Mouse (Mus musculus) midbrain, postnatal 0 days (tissue): ENCODE data around the gene Snta1. TPM values are rescaled to one million over a fixed set of nuclear protein-coding genes. Genes with fewer than 3 reads are reported as not detected.
A peak's percentile ranks its signal among the peaks of the same experiment; 100 is the strongest.

ENCODE experiments used
- ATAC-seq: fragments of 200-750 bp; cut with Nextera tagmentation; 2 replicates; pipeline ENCODE4 v1.8.0; 2017; ENCODE audit warnings: moderate number of reproducible peaks, mild to moderate bottlenecking, moderate TSS enrichment, moderate library complexity; ENCODE audit not compliant: low FRiP score
- DNase-seq: peaks from one replicate; pipeline ENCODE4 v3.0.0-alpha.2; 2015; ENCODE audit warnings: low spot score
- H3K27ac ChIP-seq: fragments of 300-500 bp; sonication (generic); 2 replicates; pipeline ENCODE4 v1.5.1; 2014; ENCODE audit warnings: low read depth, mild to moderate bottlenecking, low read length, mixed read lengths
- H3K27me3 ChIP-seq: fragments of 300-500 bp; sonication (generic); 2 replicates; pipeline ENCODE4 v1.6.1; 2014; ENCODE audit warnings: low read length, control low read depth, mixed read lengths; ENCODE audit not compliant: insufficient read depth
- H3K36me3 ChIP-seq: fragments of 300-500 bp; sonication (generic); 2 replicates; pipeline ENCODE4 v1.6.1; 2014; ENCODE audit warnings: low read length, control low read depth, mixed read lengths; ENCODE audit not compliant: insufficient read depth
- H3K4me1 ChIP-seq: fragments of 300-500 bp; sonication (generic); 2 replicates; pipeline ENCODE4 v1.6.1; 2014; ENCODE audit warnings: mild to moderate bottlenecking, control low read depth, antibody characterized with exemption, low read length, mixed read lengths; ENCODE audit not compliant: insufficient read depth
- H3K4me2 ChIP-seq: fragments of 300-500 bp; sonication (generic); 2 replicates; pipeline ENCODE4 v1.6.1; 2014; ENCODE audit warnings: low read depth, mild to moderate bottlenecking, low read length, mixed read lengths; ENCODE audit not compliant: poor library complexity, severe bottlenecking
- H3K4me3 ChIP-seq: fragments of 300-500 bp; sonication (generic); 2 replicates; pipeline ENCODE4 v1.5.1; 2014; ENCODE audit warnings: low read depth, mild to moderate bottlenecking, low read length, moderate library complexity
- H3K9ac ChIP-seq: fragments of 300-500 bp; sonication (generic); replicated peaks from 2 replicates; pipeline ENCODE4 v1.6.1; 2014; ENCODE audit warnings: mild to moderate bottlenecking, low read length, moderate library complexity, mixed read lengths; ENCODE audit not compliant: poor library complexity, severe bottlenecking
- H3K9me3 ChIP-seq: fragments of 300-500 bp; sonication (generic); 2 replicates; pipeline ENCODE4 v1.6.1; 2016; ENCODE audit warnings: low read length, control low read depth
- CTCF ChIP-seq: IDR thresholded peaks from 2 replicates; pipeline ENCODE4 v1.5.1; 2016; ENCODE audit warnings: antibody characterized with exemption, mild to moderate bottlenecking
- WGBS: fragments of 180-500 bp; shearing (Covaris S2); extraction: QIAGEN DNeasy Blood & Tissue Kit; methylation state at CpG from one replicate; pipeline ENCODE4 v1.1.7; 2014; 5-methylcytosine and 5-hydroxymethylcytosine counted together
- polyA plus RNA-seq: library from polyadenylated mRNA; unstranded; fragments of >200 nt; fragmentation: Nextera tagmentation; extraction: Ambion mirVana; gene quantifications from 2 replicates; pipeline ENCODE4 v1.2.1, GENCODE M21; 2015
- total RNA-seq: library from RNA; depleted of rRNA; stranded (reverse); fragments of >200 nt; gene quantifications from 2 replicates; pipeline ENCODE4 v1.2.3, GENCODE M21; 2014

Gene Snta1
- total and polyA plus RNA-seq, 2 experiments from 2014 or later, result 15.8 to 32.0 TPM

DNA sequence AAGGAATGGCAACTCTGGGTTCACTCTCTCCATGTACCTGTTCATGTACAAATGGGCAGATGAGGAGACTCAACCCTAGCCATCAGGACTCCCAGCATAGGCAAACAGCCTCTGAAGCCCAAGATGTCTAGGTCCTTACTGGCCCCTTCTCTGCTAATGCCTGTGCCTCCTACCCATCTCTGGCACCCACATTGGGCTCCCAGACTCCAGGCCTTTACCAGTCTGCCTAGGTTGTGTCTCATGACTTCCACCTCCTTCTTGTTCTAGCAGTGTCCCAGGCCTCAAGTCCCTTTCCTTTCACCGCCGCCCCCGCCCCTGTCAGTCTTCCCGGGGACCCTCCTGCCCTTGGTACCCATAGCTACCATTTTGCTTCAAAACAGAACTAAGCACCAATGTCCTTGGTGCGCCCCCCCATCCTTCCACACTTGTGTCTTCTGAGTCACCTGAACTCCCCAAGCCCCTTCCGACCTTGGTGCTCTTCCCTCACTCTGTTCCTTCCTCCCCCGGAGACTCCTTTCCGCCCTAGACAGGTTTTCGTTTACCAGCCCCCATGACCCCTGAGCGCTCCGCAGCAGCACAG, 746 bp downstream of the Snta1 start:
- Histone ChIP-seq H3K36me3 (no peaks in the 10 kb centered on the region), H3K27me3 (no peaks in the 10 kb centered on the region; the same call in 1 of the 2 replicates), H3K4me2 (peak overlapping the region; percentile 69), H3K27ac (peak overlapping the region; percentile 65), H3K9me3 (no peaks in the 10 kb centered on the region), H3K9ac (peak overlapping the region; percentile 75), H3K4me3 (peak overlapping the region; percentile 57), H3K4me1 (peaks cover 12% of the 10 kb centered on the region; the same call in 1 of the 2 replicates)
- TF ChIP-seq CTCF, result no peak
- DNase-seq, result no peak
- WGBS, result 32% methylated on average over 11 of the region's 11 CpGs
- ATAC-seq, result no peak

DNA sequence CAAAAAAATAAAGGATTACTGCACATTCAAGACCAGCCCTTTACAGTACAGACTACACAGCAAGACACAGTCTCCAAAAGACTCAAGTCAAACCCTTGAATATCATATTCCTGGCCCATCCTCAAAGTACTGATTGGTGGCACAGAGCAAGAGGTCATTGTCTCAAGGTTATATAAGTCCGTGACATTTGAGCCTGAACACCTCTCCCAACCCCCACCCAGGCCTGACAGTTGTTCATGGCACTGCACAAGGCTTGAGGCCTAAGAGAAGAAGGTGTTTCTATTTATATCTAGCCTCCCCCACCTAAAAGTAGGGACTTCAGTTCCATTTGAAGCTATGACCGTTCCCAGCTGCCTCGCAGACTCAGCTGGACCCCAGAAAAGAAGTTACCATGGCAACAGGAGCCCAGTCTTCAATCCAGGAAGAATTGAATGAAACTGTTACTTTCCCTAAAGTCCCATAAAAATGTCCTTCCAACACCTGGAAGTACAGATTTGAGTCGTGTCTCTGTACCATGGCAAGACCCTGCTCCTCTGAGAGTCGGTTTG, 2.4 kb downstream of the Snta1 start:
- Histone ChIP-seq H3K36me3 (no peaks in the 10 kb centered on the region), H3K9ac (no peak overlapping the region), H3K27ac (0 out of 2 replicates have a peak overlapping the region, but pooled peaks have one; percentile 12), H3K9me3 (no peaks in the 10 kb centered on the region), H3K4me1 (peaks cover 12% of the 10 kb centered on the region; the same call in 1 of the 2 replicates), H3K4me3 (no peak overlapping the region), H3K27me3 (no peaks in the 10 kb centered on the region; the same call in 1 of the 2 replicates), H3K4me2 (peak overlapping the region; percentile 69)
- DNase-seq (peak; percentile 51), ATAC-seq (no peak)
- TF ChIP-seq CTCF, result no peak
- 39% methylated on average over 5 of the region's 5 CpGs for WGBS

DNA sequence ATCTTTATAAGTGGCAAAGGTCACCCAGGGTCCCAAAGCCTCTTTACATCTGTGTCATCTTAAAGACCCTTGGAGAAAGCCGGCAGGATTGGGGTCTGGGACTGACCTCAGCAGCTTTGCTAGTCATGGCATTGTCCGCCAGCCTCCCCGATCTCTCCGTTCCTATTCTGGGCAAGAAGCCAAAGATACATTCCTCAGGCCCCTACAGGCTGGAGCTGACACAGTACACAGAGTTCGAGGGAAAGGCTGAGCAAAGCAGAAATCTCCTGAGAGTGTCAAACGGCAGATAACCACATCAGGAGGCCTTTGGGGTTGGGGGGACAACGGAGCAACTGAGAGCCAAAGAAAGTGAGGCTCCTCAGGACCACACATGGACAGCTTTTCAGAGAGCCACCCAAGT, 5.1 kb downstream of the Snta1 start:
- no peaks in the 10 kb centered on the region for H3K9me3 ChIP-seq
- DNase-seq (peak; percentile 69), ATAC-seq (0 out of 2 replicates have a peak, but pooled peaks have one; percentile 21)
- peaks cover 13% of the 10 kb centered on the region; the same call in 1 of the 2 replicates for H3K36me3 ChIP-seq
- H3K4me2 ChIP-seq, result no peak overlapping the region
- no peak overlapping the region for H3K9ac ChIP-seq
- H3K4me3 ChIP-seq, result no peak overlapping the region
- TF ChIP-seq CTCF, result no peak; the same call in 1 of the 2 replicates
- H3K27ac ChIP-seq, result no peak overlapping the region
- 18% methylated on average over 7 of the region's 7 CpGs for WGBS
- H3K27me3 ChIP-seq, result no peaks in the 10 kb centered on the region
- H3K4me1 ChIP-seq, result peaks cover 12% of the 10 kb centered on the region; the same call in 1 of the 2 replicates

DNA sequence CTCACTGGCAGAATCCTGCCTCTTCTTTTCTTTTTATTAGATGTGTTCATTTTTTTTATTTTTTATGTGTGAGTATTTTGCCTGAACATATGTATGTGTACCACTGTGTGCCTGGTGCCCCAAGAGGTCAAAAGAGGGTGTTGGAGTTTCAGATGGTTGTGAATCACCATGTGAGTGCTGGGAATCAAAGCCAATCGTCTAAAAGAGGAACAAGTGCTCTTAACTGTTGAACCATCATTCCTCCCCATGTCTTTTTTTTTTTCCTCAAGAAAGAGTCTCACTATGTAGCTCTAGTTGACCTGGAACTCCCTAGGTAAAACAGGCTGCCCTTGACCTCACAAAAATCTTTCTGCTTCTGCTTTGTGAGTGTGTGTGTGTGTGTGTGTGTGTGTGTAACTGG, 5.9 kb downstream of the Snta1 start:
- Histone ChIP-seq H3K27ac (no peak overlapping the region), H3K9ac (no peak overlapping the region), H3K4me2 (no peak overlapping the region), H3K4me3 (no peak overlapping the region), H3K36me3 (peaks cover 13% of the 10 kb centered on the region; the same call in 1 of the 2 replicates), H3K9me3 (no peaks in the 10 kb centered on the region), H3K27me3 (no peaks in the 10 kb centered on the region), H3K4me1 (peaks cover 9% of the 10 kb centered on the region; the same call in 1 of the 2 replicates)
- DNase-seq (no peak), ATAC-seq (no peak)
- WGBS, result 69% methylated on average over 1 of the region's 1 CpGs
- TF ChIP-seq CTCF, result no peak

DNA sequence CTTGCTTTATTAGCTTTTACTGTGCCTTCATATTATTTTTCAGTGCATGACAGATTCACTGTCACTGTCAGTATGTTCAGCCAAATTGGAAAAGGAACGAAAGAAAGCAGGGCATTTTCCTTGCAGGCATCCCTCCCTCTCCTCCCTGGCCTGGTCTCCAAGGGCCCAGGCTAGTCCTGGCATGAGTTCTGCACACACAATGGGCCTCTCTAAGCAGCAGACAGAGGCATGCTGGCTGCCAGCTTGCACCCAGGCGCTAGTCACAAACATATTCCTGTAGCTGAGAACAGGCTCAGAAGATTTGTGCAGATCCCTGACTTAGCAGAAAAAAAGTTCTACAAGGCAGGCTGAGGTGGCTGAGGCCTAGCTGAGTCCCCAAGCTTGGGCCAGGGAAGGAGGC, 8.6 kb downstream of the Snta1 start:
- H3K27ac ChIP-seq, result no peak overlapping the region; the same call in 1 of the 2 replicates
- 67% methylated on average over 2 of the region's 2 CpGs for WGBS

DNA sequence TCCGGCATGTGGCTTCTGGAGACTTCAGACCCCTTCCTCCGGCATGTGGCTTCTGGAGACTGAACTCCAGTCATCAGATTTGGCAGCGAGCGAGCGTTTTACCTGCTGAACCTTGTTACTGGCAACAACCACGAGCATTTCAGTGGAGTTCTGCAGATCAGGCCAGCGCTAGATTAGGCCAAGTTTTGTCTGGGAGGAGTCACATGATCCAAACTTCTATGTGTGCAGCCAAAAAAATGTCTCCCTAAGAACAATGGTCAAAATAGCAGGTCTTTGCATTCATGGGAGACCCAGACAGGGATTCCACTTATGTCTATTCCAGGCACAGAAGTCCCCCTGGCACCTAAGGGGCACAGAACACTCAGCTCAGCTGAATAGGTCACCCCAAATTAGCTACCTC, 9.6 kb downstream of the Snta1 start:
- no peaks in the 10 kb centered on the region for H3K9me3 ChIP-seq
- no peaks in the 10 kb centered on the region for H3K4me1 ChIP-seq
- DNase-seq (no peak), ATAC-seq (no peak)
- no peak overlapping the region for H3K9ac ChIP-seq
- TF ChIP-seq CTCF, result no peak
- H3K4me2 ChIP-seq, result no peak overlapping the region
- H3K36me3 ChIP-seq, result peaks cover 13% of the 10 kb centered on the region; the same call in 1 of the 2 replicates
- no peaks in the 10 kb centered on the region for H3K27me3 ChIP-seq
- WGBS, result 82% methylated on average over 7 of the region's 7 CpGs
- no peak overlapping the region for H3K27ac ChIP-seq
- no peak overlapping the region for H3K4me3 ChIP-seq

More for the DNA sequence above, 8.6 kb downstream of the Snta1 start:
- Histone ChIP-seq H3K4me2 (no peak overlapping the region), H3K4me1 (no peaks in the 10 kb centered on the region), H3K9ac (no peak overlapping the region), H3K4me3 (no peak overlapping the region), H3K36me3 (peaks cover 13% of the 10 kb centered on the region; the same call in 1 of the 2 replicates), H3K27me3 (no peaks in the 10 kb centered on the region), H3K9me3 (no peaks in the 10 kb centered on the region)
- no peak for TF ChIP-seq CTCF
- peak; percentile 54; the same call in 1 of the 2 replicates for ATAC-seq
- peak; percentile 72 for DNase-seq
